Mouse (Mus musculus) left cerebral cortex, postnatal 36 days (tissue): ENCODE data around the gene Ccdc14. TPM values are rescaled to one million over a fixed set of nuclear protein-coding genes. Genes with fewer than 3 reads are reported as not detected.

Source experiments
- DNase-seq, 2 experiments: peaks; one replicate each; pipeline ENCODE4 v3.0.0; 2021 to 2022; ENCODE audit warnings: low spot score in 2 of 2, mixed read lengths in 1 of 2
- intact Hi-C: fragments of 180-260 bp; cut with DNase I; formaldehyde crosslinking; loops from one replicate; pipeline ENCODE4 v1.15.1; 2025
- total RNA-seq, 2 experiments: library from RNA; stranded (reverse); gene quantifications; 2 replicates each; pipeline ENCODE4 v1.2.3; 2021

Ccdc14 gene
- total RNA-seq, 2 experiments from 2014 or later = 2.4 TPM

DNA sequence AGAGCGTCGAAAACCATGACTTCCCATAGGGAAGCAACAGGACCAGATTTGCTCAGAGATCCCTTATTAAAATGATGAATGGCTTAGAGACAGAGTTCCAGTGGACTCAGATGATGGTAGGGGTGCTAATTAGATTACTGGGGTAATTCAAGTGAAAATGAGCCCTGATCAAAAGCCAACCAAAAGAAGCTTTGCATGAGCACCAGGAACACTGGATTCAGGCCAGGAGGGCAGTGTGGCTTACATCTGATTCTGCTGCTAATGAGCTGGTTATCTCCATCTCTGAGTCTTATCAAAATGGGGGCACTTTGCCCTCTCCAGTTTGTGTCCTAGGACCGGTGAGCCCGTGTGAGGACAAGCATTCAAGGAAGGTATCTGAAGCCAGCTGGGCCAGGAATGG, 78.0 kb downstream of the Ccdc14 start:
- DNase-seq = no peak

DNA sequence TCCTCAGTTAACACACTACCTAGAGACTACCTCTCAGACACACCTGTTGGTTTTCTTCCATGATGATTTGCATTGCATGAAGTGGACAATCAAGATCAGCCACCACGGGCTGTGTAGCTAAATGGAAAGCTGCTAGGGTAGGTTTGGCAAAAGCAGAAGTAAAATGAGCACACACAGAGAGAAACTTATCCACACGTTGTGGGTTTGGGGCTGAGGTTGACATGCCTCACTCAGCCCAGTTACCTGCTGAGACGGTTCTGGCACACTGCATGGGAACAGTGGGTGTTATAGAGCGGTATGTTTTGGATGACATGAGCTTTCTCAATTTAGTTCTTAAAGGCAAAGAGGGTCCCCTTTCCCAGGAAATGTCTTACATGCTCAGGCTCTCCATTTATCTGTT, 79.7 kb downstream of the Ccdc14 start:
- DNase-seq = no peak
- intact Hi-C loops = no loop called here

More for the DNA sequence above, 78.0 kb downstream of the Ccdc14 start:
- intact Hi-C loops = no loop called here

- no peak for DNase-seq
- intact Hi-C loops = no loop called here
These were observed 82.1 kb downstream of the Ccdc14 start for GRCm38 (mm10) chr16:34772445-34773032.

Other genes starting within 250 kb of the Ccdc14 start
- gene Kalrn, start 117.1 kb upstream of the Ccdc14 start, total RNA-seq = 100 to 1,000 TPM; 564 to 585 TPM
- gene Ropn1, start 40.7 kb upstream of the Ccdc14 start, total RNA-seq = under 1 TPM in 1 of 2 experiments, not detected in 1; 0.49 TPM
- gene Mylk, start 54.6 kb downstream of the Ccdc14 start, total RNA-seq = 10 to 100 TPM; 13.7 to 19.1 TPM